Mouse (Mus musculus) brain, embryonic 14.5 days (tissue): ENCODE data around the gene Gcgr.

ENCODE experiments used
- CTCF ChIP-seq: fragments of 200-500 bp; IDR thresholded peaks from 2 replicates; pipeline ENCODE4 v1.5.1; 2012; ENCODE audit warnings: inconsistent platforms, mild to moderate bottlenecking, moderate library complexity, borderline replicate concordance; ENCODE audit not compliant: insufficient read depth, insufficient read length; ENCODE audit errors: extremely low read depth
- POLR2A ChIP-seq: fragments of 200-500 bp; IDR thresholded peaks from 2 replicates; pipeline ENCODE4 v1.6.1; 2012; ENCODE audit warnings: mild to moderate bottlenecking, inconsistent platforms, borderline replicate concordance; ENCODE audit not compliant: poor library complexity, insufficient read depth, insufficient read length, severe bottlenecking; ENCODE audit errors: extremely low read depth

DNA sequence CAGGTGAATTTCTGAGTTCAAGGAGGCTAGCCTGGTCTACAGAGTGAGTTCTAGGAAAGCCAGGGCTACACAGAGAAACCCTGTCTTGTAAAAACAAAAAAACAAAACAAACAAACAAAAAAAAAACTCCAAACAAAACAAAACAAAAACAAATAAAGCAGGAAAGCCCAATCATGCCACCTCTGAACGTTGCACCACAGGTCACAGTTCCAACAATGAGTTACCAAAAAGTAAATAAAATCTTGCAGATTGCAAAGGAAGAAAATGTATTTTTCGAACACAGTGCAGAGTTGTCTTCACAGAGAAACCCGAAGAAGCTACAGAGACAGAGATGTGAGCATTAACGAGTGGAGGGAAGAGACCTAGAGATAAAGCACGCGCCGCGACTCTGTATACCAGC lies 7.9 kb upstream of the Gcgr start:
- TF ChIP-seq POLR2A: no peak
- TF ChIP-seq CTCF: no peak
